Mouse (Mus musculus) adrenal gland, adult 2 months (tissue): ENCODE measurements at regions not wholly inside any gene's neighbourhood (a gene's known extent, or its start where the extent isn't known, plus 50 kb on each side); places are given as distances from the start of the nearest gene placed in this dataset.
"Not testable (repeated sequence)": the region's sequence is repeated elsewhere in the genome, so short reads cannot be mapped to it uniquely, and the experiment has no call there.

ENCODE experiments used
- DNase-seq: peaks from one replicate; pipeline ENCODE4 v3.0.0; 2021

DNA sequence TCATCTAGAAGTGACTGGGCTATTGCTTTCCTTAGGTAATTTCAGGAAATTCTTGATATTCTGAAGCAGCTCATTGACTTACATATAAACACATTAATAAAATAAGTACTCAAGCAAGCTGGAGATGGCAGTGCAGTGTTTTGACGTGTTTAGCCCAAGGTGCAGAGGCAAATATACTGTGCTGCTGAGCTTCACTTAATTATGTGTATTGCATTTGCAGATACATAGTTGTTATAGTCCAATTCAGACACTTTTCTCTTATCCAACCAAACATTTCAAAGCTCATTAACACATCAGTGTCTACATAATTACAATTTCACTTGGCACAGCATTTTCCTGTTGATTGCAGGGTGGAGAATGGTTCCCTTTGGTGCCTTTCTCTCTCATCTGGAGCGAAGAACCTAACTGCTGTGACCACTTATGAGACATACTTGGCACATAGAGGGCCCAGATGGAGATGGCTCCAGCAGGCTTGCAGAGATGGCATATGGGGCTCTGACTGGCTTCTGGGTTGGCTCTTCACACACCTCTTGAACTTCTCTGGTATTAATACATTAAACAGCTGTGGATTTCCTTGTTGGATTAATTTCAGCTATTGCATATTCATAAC, 803.9 kb upstream of the Gm10800 start:
- DNase-seq = no peak

DNA sequence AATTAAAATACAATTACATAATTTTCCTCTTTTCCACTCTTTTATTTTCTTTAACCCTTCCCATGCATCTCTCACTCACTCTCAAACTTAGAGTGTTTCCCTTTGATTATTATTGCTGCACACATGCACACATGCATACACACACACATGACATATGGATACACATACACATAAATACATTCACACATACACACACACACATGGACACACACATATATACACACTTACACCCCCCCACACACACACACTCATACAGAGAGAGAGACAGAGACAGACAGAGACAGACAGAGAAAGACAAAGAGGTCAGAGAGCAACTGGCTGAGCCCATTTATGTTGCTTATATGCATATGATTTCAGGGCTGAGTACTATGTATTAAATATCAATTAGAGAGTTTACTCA, 764.2 kb upstream of the Gm10800 start:
- no peak for DNase-seq

DNA sequence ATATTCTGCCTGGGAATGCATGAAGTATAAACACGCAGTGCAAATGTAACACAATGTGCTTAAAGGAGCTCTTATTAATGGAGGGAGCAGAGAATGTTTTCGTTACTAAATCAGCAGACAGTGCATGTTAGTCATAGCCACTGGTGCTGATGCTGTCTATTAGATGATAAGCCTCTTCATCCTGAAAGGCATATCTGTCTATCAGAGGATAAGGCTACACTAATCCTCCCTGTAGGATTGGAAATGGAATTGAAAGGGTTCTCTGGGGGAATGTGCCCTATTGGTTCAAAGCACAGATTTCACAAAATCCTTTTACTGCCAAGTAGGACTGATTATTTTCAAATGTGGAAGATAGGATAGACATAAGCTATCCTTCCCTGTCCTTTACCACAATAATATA, 763.4 kb upstream of the Gm10800 start:
- no peak for DNase-seq

DNA sequence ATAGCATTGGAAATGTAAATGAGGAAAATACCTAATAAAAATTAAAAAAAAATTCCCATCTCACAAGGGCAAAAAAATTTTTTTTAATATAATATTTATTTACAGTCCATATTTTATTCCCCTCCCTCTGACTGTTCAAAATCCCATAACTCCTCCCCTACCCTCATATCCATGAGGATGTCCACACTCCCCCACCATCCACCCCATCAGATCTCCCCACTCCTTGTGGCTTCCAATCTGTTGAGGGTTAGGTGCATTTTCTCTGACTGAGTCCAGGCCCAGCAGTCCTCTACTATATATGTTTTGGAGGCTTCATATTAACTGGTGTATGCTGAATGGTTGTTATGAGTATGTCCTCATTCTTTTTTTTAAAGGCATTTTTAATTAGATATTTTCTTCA, 754.5 kb upstream of the Gm10800 start:
- DNase-seq = no peak

DNA sequence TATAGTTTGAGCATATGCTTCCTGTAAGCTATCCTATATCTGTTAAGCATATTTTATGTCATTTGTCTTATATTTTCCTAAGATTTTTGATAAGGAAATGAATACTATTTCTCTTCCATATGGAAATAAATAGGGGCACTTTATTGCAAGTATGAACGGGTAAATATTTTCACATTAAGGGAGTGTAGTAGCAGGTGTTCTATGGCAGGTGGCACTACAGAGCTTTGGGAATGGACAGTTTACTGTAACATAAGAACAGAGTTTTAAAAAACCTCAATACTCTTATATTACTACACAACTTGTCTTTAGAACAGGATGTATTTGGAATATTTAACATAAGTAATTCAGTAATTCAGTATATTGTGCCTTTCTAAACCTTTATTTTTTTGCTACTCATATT, 742.4 kb upstream of the Gm10800 start:
- no peak for DNase-seq

DNA sequence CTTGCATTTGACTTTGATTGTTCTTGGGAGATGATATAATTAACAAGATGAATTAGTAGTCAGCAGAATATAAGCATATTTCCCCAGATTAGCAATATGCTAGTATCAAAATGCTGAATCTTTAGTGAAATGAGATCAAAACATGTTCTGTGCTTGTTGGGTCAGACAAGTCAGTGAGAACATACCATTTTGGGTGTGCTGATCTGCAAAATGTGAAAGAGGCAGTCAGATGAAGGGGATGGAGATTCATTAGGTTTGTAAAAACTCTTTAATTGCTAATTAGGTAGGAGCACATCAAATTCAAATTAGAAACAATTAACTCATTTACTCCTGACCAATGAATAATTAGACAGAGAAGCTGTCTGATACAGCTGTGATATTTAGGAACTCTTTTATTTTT, 712.6 kb upstream of the Gm10800 start:
- DNase-seq = no peak

DNA sequence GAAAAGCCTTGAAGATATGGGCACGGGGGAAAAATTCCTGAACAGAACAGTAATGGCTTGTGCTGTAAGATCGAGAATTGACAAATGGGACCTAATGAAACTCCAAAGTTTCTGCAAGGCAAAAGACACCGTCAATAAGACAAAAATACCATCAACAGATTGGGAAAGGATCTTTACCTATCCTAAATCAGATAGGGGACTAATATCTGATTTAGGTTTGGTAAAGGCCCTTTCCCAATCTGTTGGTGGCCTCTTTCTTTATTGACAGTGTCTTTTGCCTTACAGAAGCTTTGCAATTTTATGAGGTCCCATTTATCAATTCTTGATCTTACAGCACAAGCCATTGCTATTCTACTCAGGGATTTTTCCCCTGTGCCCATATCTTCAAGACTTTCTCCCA, 696.5 kb upstream of the Gm10800 start:
- not testable (repeated sequence) for DNase-seq

DNA sequence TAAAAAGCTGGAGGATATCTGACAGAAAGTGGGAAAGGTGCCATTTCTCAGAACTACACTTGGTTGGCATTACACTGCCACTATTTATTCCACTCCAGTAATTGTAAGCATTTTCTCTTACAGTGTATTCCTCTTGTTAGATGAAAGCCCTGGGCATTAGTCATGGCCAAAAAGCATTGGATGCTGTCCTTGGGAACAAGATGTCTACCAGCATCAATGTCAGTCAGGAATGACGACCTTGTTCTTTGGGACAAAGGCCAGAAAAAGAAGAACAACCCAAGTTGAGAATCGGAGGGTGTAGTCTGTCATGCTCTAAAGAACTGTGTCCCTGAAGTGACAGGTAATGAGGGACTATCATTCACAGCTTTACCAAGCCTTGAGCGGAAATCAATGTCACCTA, 662.1 kb upstream of the Gm10800 start:
- DNase-seq = peak; percentile 57
